Mouse (Mus musculus) c-Kit-positive CD71-positive TER-119-positive erythroid progenitor cells, embryonic 14.5 days (primary cell): ENCODE measurements around the gene Usp49.
"Not testable (repeated sequence)": the region's sequence is repeated elsewhere in the genome, so short reads cannot be mapped to it uniquely, and the experiment has no call there.

Experiments
- DNase-seq: peaks from one replicate; pipeline ENCODE4 v3.0.0-alpha.2; 2013; ENCODE audit warnings: low spot score

The Usp49 gene

GRCm38 (mm10) chr17:47610849-47611660, 19.4 kb upstream of the Usp49 start, which contains the start of the genes Bysl, Med20 and Gm20517:
Gene Bysl (minus strand): TSS chr17:47611492.
Gene Med20 (plus strand): TSS chr17:47611582.
Gene Gm20517 (plus strand): TSS chr17:47611589.
- DNase-seq = peak; percentile 95

- DNase-seq = no peak
Observed at GRCm38 (mm10) chr17:47611661-47611982, 18.9 kb upstream of the Usp49 start.

- DNase-seq = no peak
Observed at GRCm38 (mm10) chr17:47614018-47614417, 16.5 kb upstream of the Usp49 start.

GRCm38 (mm10) chr17:47616119-47616518, 14.4 kb upstream of the Usp49 start:
- no peak for DNase-seq

GRCm38 (mm10) chr17:47616652-47617051, 13.8 kb upstream of the Usp49 start:
- DNase-seq = no peak

- DNase-seq = peak; percentile 84
Observed at GRCm38 (mm10) chr17:47617605-47618307, 12.7 kb upstream of the Usp49 start.

GRCm38 (mm10) chr17:47618556-47619311, 11.8 kb upstream of the Usp49 start:
- no peak for DNase-seq

GRCm38 (mm10) chr17:47622912-47623554, 7.5 kb upstream of the Usp49 start:
- DNase-seq = no peak

GRCm38 (mm10) chr17:47624572-47624971, 5.9 kb upstream of the Usp49 start:
- not testable (repeated sequence) for DNase-seq

GRCm38 (mm10) chr17:47625088-47625487, 5.4 kb upstream of the Usp49 start:
- DNase-seq = no peak

- DNase-seq = no peak
Observed at GRCm38 (mm10) chr17:47626031-47626430, 4.5 kb upstream of the Usp49 start.

- DNase-seq = no peak
Observed at GRCm38 (mm10) chr17:47627791-47628190, 2.7 kb upstream of the Usp49 start.

- DNase-seq = peak; percentile 91
Observed at GRCm38 (mm10) chr17:47628851-47629676, 1.4 kb upstream of the Usp49 start.

- DNase-seq = no peak
Observed at GRCm38 (mm10) chr17:47629717-47630677, 493 bp upstream of the Usp49 start.

- DNase-seq = no peak
Observed at GRCm38 (mm10) chr17:47632181-47632840, 1.8 kb downstream of the Usp49 start.

GRCm38 (mm10) chr17:47633999-47634770, 3.7 kb downstream of the Usp49 start:
- DNase-seq = no peak

- no peak for DNase-seq
Observed at GRCm38 (mm10) chr17:47642992-47643391, 12.5 kb downstream of the Usp49 start.

- DNase-seq = peak; percentile 82
Observed at GRCm38 (mm10) chr17:47646683-47647082, 16.2 kb downstream of the Usp49 start.

- no peak for DNase-seq
Observed at GRCm38 (mm10) chr17:47648966-47649365, 18.5 kb downstream of the Usp49 start.
